Mouse (Mus musculus) midbrain, embryonic 13.5 days (tissue): ENCODE measurements around the gene Wif1. TPM values are rescaled to one million over a fixed set of nuclear protein-coding genes. Genes with fewer than 3 reads are reported as not detected.

Experiments used
- ATAC-seq: fragments of 200-750 bp; cut with Nextera tagmentation; 2 replicates; pipeline ENCODE4 v1.8.0; 2017; ENCODE audit warnings: mild to moderate bottlenecking, moderate TSS enrichment, moderate library complexity
- H3K27ac ChIP-seq: fragments of 300-500 bp; sonication (generic); 2 replicates; pipeline ENCODE4 v1.5.1; 2015; ENCODE audit warnings: inconsistent platforms, mild to moderate bottlenecking, moderate library complexity
- H3K27me3 ChIP-seq: fragments of 300-500 bp; sonication (generic); 2 replicates; pipeline ENCODE4 v1.6.1; 2015; ENCODE audit warnings: mild to moderate bottlenecking, inconsistent platforms
- H3K36me3 ChIP-seq: fragments of 300-500 bp; sonication (generic); 2 replicates; pipeline ENCODE4 v1.6.1; 2015; ENCODE audit warnings: mild to moderate bottlenecking, inconsistent platforms
- H3K4me1 ChIP-seq: fragments of 300-500 bp; sonication (generic); replicated peaks from 2 replicates; pipeline ENCODE4 v1.6.1; 2015; ENCODE audit warnings: inconsistent platforms
- H3K4me2 ChIP-seq: fragments of 300-500 bp; sonication (generic); replicated peaks from 2 replicates; pipeline ENCODE4 v1.6.1; 2015; ENCODE audit warnings: moderate library complexity, mild to moderate bottlenecking, inconsistent platforms
- H3K4me3 ChIP-seq: fragments of 300-500 bp; sonication (generic); replicated peaks from 2 replicates; pipeline ENCODE4 v1.5.1; 2015; ENCODE audit warnings: mild to moderate bottlenecking, inconsistent platforms
- H3K9ac ChIP-seq: fragments of 300-500 bp; sonication (generic); replicated peaks from 2 replicates; pipeline ENCODE4 v1.6.1; 2015; ENCODE audit warnings: mild to moderate bottlenecking, inconsistent platforms
- H3K9me3 ChIP-seq: fragments of 300-500 bp; sonication (generic); 2 replicates; pipeline ENCODE4 v1.6.1; 2016; ENCODE audit warnings: mild to moderate bottlenecking, inconsistent platforms
- whole genome bisulfite sequencing: fragments of 180-500 bp; shearing (Covaris S2); methylation state at CpG from one replicate; pipeline ENCODE4 v1.1.7; 2015; 5-methylcytosine and 5-hydroxymethylcytosine counted together
- polyA plus RNA-seq: library from polyadenylated mRNA; unstranded; fragments of >200 nt; fragmentation: Nextera tagmentation; extraction: Ambion mirVana; gene quantifications from 2 replicates; pipeline ENCODE4 v1.2.1, GENCODE M21; 2015

The Wif1 gene
- polyA plus RNA-seq, 1 experiment from 2014 or later, result 9.2 TPM

DNA sequence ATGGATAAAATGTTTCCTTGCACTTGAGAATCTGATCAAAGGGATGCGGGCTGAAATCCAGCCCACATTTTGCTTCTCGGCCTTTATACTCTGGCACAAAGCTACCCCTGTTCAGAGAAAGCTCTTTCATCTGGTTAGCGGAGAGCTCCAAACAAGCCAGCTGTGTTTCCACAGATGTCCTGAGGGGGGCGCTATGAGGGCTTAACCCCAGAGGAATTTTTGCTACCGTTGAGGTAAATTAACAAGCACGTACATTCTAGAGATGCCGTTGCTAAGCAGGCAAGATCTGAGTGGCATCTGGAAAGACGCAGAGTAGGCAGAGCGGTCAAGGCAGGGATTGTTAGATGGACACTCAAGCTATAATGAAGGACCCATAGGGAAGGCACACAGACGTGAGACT lies 13.7 kb downstream of the Wif1 start:
- 77% methylated on average over 10 of the region's 10 CpGs for WGBS
- Histone ChIP-seq H3K36me3 (no peaks in the 10 kb centered on the region), H3K4me2 (no peak overlapping the region), H3K9ac (no peak overlapping the region), H3K27me3 (no peaks in the 10 kb centered on the region), H3K4me1 (no peaks in the 10 kb centered on the region), H3K4me3 (no peak overlapping the region), H3K9me3 (no peaks in the 10 kb centered on the region), H3K27ac (no peak overlapping the region)
- ATAC-seq, result no peak

DNA sequence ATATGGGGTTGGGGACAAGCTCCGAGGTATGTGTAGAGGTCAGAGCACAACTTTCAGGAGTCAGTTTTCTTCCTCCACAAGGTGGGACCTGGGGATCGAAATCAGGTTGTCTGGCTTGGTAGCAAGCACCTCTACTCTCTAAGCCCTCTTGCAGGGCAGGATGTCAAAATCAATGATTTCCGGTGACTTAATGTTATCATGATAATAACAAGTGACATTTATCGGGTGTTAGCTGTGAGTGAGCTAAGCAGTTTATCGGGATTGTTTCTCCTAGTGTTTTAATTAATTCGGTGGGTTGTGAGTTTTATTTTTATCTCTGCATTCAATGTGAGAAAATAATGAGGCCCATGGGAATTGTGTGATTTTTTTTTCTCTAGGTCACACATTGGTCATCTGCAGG lies 18.3 kb downstream of the Wif1 start:
- Histone ChIP-seq H3K27ac (no peak overlapping the region), H3K9me3 (no peaks in the 10 kb centered on the region), H3K4me1 (peaks cover 19% of the 10 kb centered on the region), H3K4me3 (no peak overlapping the region), H3K9ac (no peak overlapping the region), H3K36me3 (no peaks in the 10 kb centered on the region), H3K4me2 (no peak overlapping the region), H3K27me3 (no peaks in the 10 kb centered on the region)
- ATAC-seq, result no peak
- WGBS, result 84% methylated on average over 6 of the region's 6 CpGs

DNA sequence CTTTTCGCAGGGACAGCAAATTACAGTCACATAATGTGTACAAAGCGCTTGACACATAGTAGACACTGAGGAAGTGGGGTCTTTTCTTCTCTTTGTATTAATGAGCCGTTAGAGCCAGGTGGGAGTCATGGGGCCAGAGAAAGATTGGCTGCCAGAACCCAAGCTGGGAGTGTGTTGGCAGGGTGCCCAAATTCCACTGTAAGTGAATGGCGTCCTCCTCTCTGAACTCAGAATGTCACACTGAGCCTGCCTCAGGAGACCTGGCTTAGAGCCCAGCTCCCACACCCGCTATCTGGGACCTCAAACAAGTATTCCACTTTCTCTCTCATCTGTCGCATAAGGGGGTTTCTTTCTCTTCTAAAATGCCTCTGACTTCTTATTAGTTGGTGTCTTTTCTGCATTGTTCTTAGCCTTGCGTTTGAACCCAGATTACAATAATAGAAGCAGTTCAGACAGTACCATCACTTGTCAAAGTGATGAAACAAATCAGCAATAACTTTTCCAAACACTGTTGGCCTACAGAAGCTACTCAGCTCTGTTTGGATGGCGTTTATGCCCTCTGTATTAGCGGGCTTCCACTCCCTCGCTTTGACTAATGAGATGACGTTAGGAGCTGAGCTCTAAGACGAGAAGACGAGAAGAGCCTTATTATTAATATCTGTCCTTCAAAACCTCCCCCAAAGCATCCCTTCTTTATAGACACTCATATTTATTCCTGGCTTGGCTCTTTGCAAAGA lies 21.9 kb downstream of the Wif1 start:
- Histone ChIP-seq H3K9ac (no peak overlapping the region), H3K4me2 (no peak overlapping the region), H3K9me3 (no peaks in the 10 kb centered on the region), H3K4me1 (peaks cover 19% of the 10 kb centered on the region), H3K4me3 (no peak overlapping the region), H3K27me3 (no peaks in the 10 kb centered on the region), H3K27ac (peak overlapping the region; percentile 31; the same call in 1 of the 2 replicates), H3K36me3 (no peaks in the 10 kb centered on the region)
- ATAC-seq, result peak; percentile 90
- 40% methylated on average over 13 of the region's 13 CpGs for WGBS

DNA sequence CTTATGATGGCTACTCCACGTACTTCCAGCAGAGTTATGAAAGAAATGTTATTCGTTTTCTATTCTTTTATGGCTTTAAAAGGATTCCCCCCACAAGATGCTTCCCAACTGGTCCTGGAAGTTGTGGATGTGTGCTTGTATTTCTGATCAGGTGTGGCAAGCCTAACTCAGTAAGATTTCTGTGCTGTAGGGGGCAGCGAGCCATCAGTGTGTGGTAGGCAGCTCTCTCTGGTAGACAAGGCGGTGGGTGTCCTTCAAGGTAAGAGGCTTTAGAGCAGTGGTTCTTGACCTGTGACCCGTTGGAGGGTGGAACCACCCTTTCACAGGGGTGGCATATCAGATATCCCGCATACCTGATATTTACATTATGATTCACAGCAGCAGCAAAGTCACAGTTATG lies 23.1 kb downstream of the Wif1 start:
- no peaks in the 10 kb centered on the region for H3K36me3 ChIP-seq
- H3K27me3 ChIP-seq, result no peaks in the 10 kb centered on the region
- H3K9ac ChIP-seq, result no peak overlapping the region
- no peak overlapping the region for H3K27ac ChIP-seq
- no peaks in the 10 kb centered on the region for H3K9me3 ChIP-seq
- no peak for ATAC-seq
- H3K4me3 ChIP-seq, result no peak overlapping the region
- H3K4me1 ChIP-seq, result peaks cover 25% of the 10 kb centered on the region
- H3K4me2 ChIP-seq, result no peak overlapping the region
- 87% methylated on average over 6 of the region's 6 CpGs for WGBS

DNA sequence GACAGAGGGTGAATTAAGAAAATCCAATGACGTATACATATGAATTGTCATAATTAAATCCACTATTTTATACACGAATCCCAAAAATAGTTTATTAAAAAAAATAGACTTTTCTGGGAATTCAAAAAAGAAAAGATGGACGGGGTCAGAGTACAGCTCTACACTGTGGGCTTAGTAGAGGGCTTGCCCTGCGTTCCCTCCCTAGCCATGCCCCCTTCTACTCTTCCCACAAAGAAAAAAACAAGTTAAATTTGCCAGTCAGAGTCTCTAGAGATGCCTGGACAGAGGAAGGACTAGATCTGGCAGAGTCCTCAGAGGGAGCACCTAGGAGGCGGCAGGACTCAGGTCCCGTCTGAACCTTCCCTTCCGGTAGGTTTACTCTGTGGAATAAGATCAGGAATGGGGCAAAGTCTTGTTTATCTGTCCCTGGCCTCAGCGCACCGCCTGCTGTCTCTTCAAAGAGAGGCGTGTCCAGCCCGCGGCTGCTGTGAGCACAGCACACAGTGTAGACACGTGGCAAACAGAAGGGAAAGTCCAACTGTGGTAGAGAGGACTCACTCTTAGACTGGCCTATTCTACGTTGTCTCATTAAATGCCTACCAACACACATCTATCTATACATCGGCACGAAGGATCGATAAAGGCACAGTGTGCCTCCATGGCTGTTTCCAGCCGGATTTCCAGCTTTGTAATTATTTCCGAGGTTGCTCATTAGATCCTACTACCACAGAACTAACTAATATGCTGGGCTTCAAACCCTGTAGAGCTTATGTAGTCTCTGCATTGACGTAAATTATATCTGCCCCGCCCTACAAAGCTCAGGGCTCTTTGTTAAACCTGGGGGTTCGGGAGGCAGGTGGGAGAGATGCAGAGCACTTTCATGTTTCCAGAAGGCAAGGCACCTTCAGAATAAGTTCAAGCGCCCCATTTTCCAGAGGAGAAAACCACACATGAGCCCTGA lies 25.6 kb downstream of the Wif1 start:
- 81% methylated on average over 23 of the region's 23 CpGs for WGBS
- Histone ChIP-seq H3K9me3 (no peaks in the 10 kb centered on the region), H3K27ac (no peak overlapping the region), H3K9ac (no peak overlapping the region), H3K4me2 (no peak overlapping the region), H3K36me3 (no peaks in the 10 kb centered on the region), H3K4me3 (no peak overlapping the region), H3K27me3 (no peaks in the 10 kb centered on the region), H3K4me1 (peaks cover 26% of the 10 kb centered on the region)
- no peak for ATAC-seq

DNA sequence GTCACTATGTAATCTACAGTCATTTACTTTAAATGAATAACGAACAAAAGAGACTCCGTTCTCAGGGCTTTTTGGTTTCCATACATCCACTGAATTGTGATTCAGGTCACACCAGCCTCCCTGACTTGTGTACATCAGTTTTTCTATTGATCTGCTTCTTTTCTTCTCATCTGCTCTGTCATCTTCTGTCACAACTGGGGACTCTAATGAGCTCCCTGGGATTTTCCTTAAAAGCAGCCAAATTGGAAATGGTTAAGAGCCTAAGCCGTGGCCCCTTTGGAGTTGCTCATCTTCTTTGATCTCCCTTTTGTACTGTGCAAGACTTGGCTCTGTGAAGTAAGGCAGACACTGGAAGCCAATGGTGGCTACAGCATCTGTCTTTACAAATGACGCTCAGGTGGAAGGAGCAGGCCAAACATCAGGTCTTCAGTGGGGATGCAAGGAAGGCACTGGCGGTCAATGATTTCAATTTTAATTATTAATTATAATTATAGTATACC lies 27.6 kb downstream of the Wif1 start:
- no peak overlapping the region for H3K27ac ChIP-seq
- no peak overlapping the region for H3K4me3 ChIP-seq
- no peaks in the 10 kb centered on the region for H3K36me3 ChIP-seq
- ATAC-seq, result peak; percentile 63
- no peaks in the 10 kb centered on the region for H3K27me3 ChIP-seq
- H3K4me2 ChIP-seq, result no peak overlapping the region
- 0 out of 2 replicates have a peak, but pooled peaks cover 7% of the 10 kb centered on the region for H3K4me1 ChIP-seq
- H3K9ac ChIP-seq, result no peak overlapping the region
- no peaks in the 10 kb centered on the region for H3K9me3 ChIP-seq
- WGBS, result 61% methylated on average over 5 of the region's 5 CpGs

DNA sequence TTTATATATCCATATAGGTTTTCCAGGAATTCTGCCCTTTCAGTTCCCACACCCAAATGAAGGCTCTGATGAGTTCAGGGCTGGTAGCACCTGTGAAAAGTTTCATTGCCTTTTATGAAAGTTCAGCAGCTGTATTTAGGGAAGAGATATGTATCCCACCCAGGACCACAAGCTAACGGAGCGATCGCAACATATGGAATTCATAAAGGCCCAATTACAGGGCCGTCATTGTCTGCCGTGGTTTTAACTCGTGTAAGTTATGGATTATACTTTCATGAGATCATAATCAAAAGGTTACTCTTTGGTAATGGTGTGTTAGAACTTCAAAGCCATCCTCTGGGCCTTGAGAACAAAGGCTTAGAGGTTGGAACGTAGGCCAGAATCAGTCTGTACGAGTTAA lies 28.9 kb downstream of the Wif1 start:
- 0 out of 2 replicates have a peak, but pooled peaks cover 7% of the 10 kb centered on the region for H3K4me1 ChIP-seq
- 76% methylated on average over 8 of the region's 8 CpGs for WGBS

DNA sequence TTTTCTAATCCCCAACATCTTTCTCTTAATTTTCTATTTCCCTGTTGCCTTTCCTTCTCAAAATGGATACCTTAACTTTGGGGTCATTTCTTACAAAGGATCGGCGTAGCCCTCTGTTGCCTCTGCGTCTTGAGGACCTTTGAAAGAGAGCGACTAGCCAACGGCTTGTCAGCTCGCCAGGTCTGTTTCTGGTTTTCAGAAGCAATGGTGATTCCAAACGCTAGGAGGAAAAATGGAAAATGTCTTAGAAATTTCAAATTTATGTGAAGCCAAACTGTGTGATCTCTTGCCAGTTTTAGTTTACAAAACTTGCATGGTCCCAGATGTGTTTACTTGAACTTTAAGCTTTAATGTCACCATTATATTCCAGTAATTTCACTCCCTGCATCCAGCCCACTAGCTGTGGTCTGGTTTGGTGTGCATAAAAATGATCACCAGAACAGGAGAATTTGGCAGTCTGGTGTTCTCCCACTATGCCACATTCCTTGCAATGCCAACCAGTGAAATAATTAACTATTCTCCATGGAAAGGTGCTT lies 33.7 kb downstream of the Wif1 start:
- H3K9ac ChIP-seq, result no peak overlapping the region
- no peaks in the 10 kb centered on the region for H3K36me3 ChIP-seq
- H3K27ac ChIP-seq, result no peak overlapping the region
- H3K4me3 ChIP-seq, result no peak overlapping the region
- H3K27me3 ChIP-seq, result no peaks in the 10 kb centered on the region
- H3K4me1 ChIP-seq, result no peaks in the 10 kb centered on the region
- H3K4me2 ChIP-seq, result no peak overlapping the region
- 91% methylated on average over 7 of the region's 7 CpGs for WGBS
- ATAC-seq, result no peak
- no peaks in the 10 kb centered on the region for H3K9me3 ChIP-seq

More for the DNA sequence above, 28.9 kb downstream of the Wif1 start:
- Histone ChIP-seq H3K9ac (no peak overlapping the region), H3K27me3 (no peaks in the 10 kb centered on the region), H3K9me3 (no peaks in the 10 kb centered on the region), H3K36me3 (no peaks in the 10 kb centered on the region), H3K4me3 (no peak overlapping the region), H3K27ac (no peak overlapping the region), H3K4me2 (no peak overlapping the region)
- no peak for ATAC-seq

DNA sequence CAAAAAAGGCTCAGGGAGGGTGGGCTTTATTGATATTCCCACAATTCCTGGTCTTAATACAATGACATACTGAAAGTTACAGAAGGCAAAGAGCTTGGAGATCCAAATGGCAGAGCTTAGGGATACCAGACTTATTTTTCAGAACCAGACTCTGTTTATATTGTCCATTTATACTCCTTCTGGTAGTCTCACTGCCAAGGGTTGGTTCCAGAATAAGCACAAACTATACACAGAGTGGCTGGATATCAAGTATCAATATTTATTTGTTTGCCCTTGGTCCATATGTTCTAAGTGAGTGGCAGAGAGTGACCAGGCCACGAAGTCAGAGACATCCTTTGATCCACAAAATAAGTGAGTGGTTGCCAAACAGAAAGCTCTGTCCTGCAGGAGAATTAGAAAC lies 34.2 kb downstream of the Wif1 start:
- no peak for ATAC-seq
- H3K9ac ChIP-seq, result no peak overlapping the region
- H3K27me3 ChIP-seq, result no peaks in the 10 kb centered on the region
- H3K4me2 ChIP-seq, result no peak overlapping the region
- H3K27ac ChIP-seq, result no peak overlapping the region
- WGBS, result 76% methylated on average over 1 of the region's 1 CpGs
- no peak overlapping the region for H3K4me3 ChIP-seq
- no peaks in the 10 kb centered on the region for H3K4me1 ChIP-seq
- no peaks in the 10 kb centered on the region for H3K36me3 ChIP-seq
- H3K9me3 ChIP-seq, result no peaks in the 10 kb centered on the region

DNA sequence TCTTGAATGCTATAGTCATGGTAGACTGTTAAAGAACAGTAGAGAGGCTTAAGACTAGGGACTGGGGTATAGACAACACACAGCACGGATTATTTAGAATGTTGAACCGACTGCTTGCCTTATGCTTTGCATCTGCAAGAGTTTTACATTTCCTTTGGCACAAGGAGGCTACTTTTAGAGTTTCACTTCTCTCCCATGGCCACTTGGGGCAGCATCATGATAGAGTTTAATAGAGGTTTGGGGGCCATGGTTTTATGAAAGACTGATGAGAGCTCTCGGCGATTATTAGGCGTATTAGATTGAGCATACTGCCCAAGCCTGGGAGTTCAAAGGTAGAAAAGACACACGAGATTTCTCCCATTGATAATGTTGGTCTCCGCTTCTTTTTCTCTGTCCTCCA lies 37.0 kb downstream of the Wif1 start:
- Histone ChIP-seq H3K4me1 (no peaks in the 10 kb centered on the region), H3K36me3 (no peaks in the 10 kb centered on the region), H3K9me3 (no peaks in the 10 kb centered on the region), H3K4me3 (no peak overlapping the region), H3K9ac (no peak overlapping the region), H3K27me3 (no peaks in the 10 kb centered on the region), H3K27ac (no peak overlapping the region), H3K4me2 (no peak overlapping the region)
- 74% methylated on average over 7 of the region's 7 CpGs for WGBS
- no peak for ATAC-seq

DNA sequence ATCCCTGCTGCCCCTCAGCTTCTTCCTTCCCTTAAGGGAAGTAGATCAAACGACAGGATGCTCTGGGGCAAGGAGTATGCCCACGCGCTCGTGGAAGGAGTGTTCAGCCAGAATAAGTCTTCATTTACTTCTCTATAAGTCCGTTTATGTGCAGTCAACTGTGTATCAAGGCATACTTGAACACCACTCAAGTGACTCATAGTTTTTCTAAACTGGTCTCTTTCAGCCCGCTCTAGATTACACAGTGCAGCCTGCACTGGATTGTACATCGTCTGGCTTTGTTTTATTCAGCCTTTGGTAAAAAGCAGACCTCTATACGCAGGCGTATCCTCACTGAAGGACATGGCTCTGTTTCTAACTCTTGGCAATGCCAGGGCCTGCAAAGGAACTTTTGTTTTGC lies 46.7 kb downstream of the Wif1 start:
- no peak for ATAC-seq
- WGBS, result 87% methylated on average over 9 of the region's 9 CpGs
- Histone ChIP-seq H3K9me3 (no peaks in the 10 kb centered on the region), H3K36me3 (no peaks in the 10 kb centered on the region), H3K4me2 (no peak overlapping the region), H3K27ac (no peak overlapping the region), H3K27me3 (no peaks in the 10 kb centered on the region), H3K9ac (no peak overlapping the region), H3K4me3 (no peak overlapping the region), H3K4me1 (no peaks in the 10 kb centered on the region)

DNA sequence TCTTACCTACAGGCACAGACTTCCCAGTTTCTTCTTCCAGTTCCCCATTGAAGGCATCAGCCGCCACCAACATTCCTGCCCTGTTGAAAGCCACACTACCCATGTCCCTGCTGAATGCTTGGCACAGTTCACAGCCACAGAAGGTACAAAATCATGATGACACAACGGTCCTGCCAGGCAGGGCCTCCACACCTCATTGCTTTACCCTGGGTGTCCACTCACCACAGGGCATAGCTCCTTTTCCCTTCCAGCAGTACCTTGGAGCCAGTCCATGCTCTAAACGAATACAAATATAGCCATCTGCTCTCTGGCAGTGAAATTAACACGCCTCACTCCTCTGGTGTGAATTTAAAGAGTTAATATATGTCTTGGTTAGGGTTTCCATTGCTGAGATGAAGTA lies 49.1 kb downstream of the Wif1 start:
- Histone ChIP-seq H3K9me3 (no peaks in the 10 kb centered on the region), H3K27me3 (no peaks in the 10 kb centered on the region), H3K27ac (no peak overlapping the region), H3K9ac (no peak overlapping the region), H3K36me3 (no peaks in the 10 kb centered on the region), H3K4me2 (no peak overlapping the region), H3K4me1 (no peaks in the 10 kb centered on the region), H3K4me3 (no peak overlapping the region)
- ATAC-seq, result no peak
- WGBS, result 84% methylated on average over 4 of the region's 4 CpGs
